Mouse (Mus musculus): Measurements from ENCODE around the gene Kat2b. TPM values are rescaled to one million over a fixed set of nuclear protein-coding genes. Genes with fewer than 3 reads are reported as not detected.
A peak's percentile ranks its signal among the peaks of the same experiment; 100 is the strongest.

Gene Kat2b
- total and polyA plus RNA-seq, 3 experiments: 6.2 to 7.4 TPM; not detected in 1

- TF ChIP-seq ELF1 (IDR thresholded peaks at IDR 0.05; ENCODE audit: low read depth, low read length) (peak; percentile 80), MYB (IDR thresholded peaks at IDR 0.05; ENCODE audit: low read depth, low read length) (no peak), E2F4 (IDR thresholded peaks at IDR 0.05; ENCODE audit: borderline replicate concordance, low read depth, low read length) (no peak), TBP (IDR thresholded peaks at IDR 0.05; ENCODE audit: low read depth, low read length) (peak; percentile 72), HCFC1 (IDR thresholded peaks at IDR 0.05; ENCODE audit: low read depth, low read length) (peak; percentile 80), MXI1 (IDR thresholded peaks at IDR 0.05; ENCODE audit: low read depth, low read length) (peak; percentile 61; the same call in 1 of the 2 replicates), USF1 (IDR thresholded peaks at IDR 0.05; ENCODE audit: low read depth, low read length) (peak; percentile 98), MAX (IDR thresholded peaks at IDR 0.05; ENCODE audit: low read length) (peak; percentile 98), EP300 (IDR thresholded peaks at IDR 0.05; ENCODE audit: low read depth in 1 of 2, low read length in 2 of 2) (peak in 1 of 2 experiments; percentile 34; a peak in 2 of 4 replicates), UBTF (IDR thresholded peaks at IDR 0.05; ENCODE audit: borderline replicate concordance, insufficient read depth, low read depth, low read length) (no peak), RCOR1 (IDR thresholded peaks at IDR 0.05; ENCODE audit: low read depth, low read length) (peak; percentile 42; the same call in 1 of the 2 replicates), NRF1 (IDR thresholded peaks at IDR 0.05; ENCODE audit: insufficient read depth, low read depth, low read length, poor library complexity, severe bottlenecking) (peak; percentile 92), TAL1 (IDR thresholded peaks at IDR 0.05; ENCODE audit: low read length) (no peak), MAZ (IDR thresholded peaks at IDR 0.05; ENCODE audit: low read depth, low read length) (no peak), CTCF (IDR thresholded peaks at IDR 0.05 in 2 of 3, conservative IDR thresholded peaks at IDR 0.05 in 1 of 3; ENCODE audit: control insufficient read depth in 1 of 3, insufficient read depth in 1 of 3, low read depth in 2 of 3, low read length in 3 of 3, poor library complexity in 1 of 3, severe bottlenecking in 1 of 3) (peak in 2 of 3 experiments; percentile 23 to 40; a peak in 5 of 6 replicates), USF2 (IDR thresholded peaks at IDR 0.05; ENCODE audit: borderline replicate concordance in 1 of 2, insufficient read depth in 1 of 2, low read depth in 1 of 2, low read length in 2 of 2) (peak; percentile 98), ZMIZ1 (IDR thresholded peaks at IDR 0.05; ENCODE audit: low read depth, low read length) (peak; percentile 93), ZNF384 (IDR thresholded peaks at IDR 0.05; ENCODE audit: low read depth, low read length) (no peak), NELFE (IDR thresholded peaks at IDR 0.05; ENCODE audit: low read depth, low read length) (peak; percentile 86), POLR2AphosphoS2 (IDR thresholded peaks at IDR 0.05; ENCODE audit: low read length) (peak; percentile 90), SMC3 (IDR thresholded peaks at IDR 0.05; ENCODE audit: low read depth, low read length) (peak; percentile 34), ZC3H11A (IDR thresholded peaks at IDR 0.05; ENCODE audit: low read depth, low read length) (no peak), RAD21 (IDR thresholded peaks at IDR 0.05; ENCODE audit: low read depth, low read length) (no peak), MEF2A (IDR thresholded peaks at IDR 0.05; ENCODE audit: extremely low read depth, insufficient replicate concordance, low read depth, low read length, poor library complexity, severe bottlenecking) (no peak), CHD2 (IDR thresholded peaks at IDR 0.05; ENCODE audit: low read length) (no peak)
Measured at GRCm38 (mm10) chr17:53688877-53689802, 122.5 kb downstream of the Kat2b start, which contains the start of gene Sgo1 (continued).

Data from MEL (cell line).